Mouse (Mus musculus) C2C12 (cell line): ENCODE measurements around the gene Gpr3. TPM values are rescaled to one million over a fixed set of nuclear protein-coding genes. Genes with fewer than 3 reads are reported as not detected.

ENCODE experiments used
- H3K27me3 ChIP-seq: one replicate; pipeline ENCODE4 v1.6.1; 2011; ENCODE audit not compliant: control insufficient read depth, insufficient read depth, insufficient read length
- H3K36me3 ChIP-seq: one replicate; pipeline ENCODE4 v1.6.1; 2011; ENCODE audit not compliant: control insufficient read depth, insufficient read depth
- H3K4me3 ChIP-seq: one replicate; pipeline ENCODE4 v1.5.1; 2011; ENCODE audit warnings: mild to moderate bottlenecking, control low read depth; ENCODE audit not compliant: poor library complexity, insufficient read depth, severe bottlenecking
- H3K79me2 ChIP-seq: one replicate; pipeline ENCODE4 v1.6.1; 2011; ENCODE audit not compliant: control insufficient read depth, insufficient read depth
- H3K79me3 ChIP-seq: one replicate; pipeline ENCODE4 v1.6.1; 2011; ENCODE audit warnings: low read depth, control low read depth
- H3ac ChIP-seq: one replicate; pipeline ENCODE3; 2011; ENCODE audit warnings: low read depth; ENCODE audit not compliant: control insufficient read depth, insufficient read length
- CEBPB ChIP-seq: IDR thresholded peaks from one replicate; pipeline ENCODE4 v1.6.1; 2011; ENCODE audit warnings: low read depth, mild to moderate bottlenecking, control low read depth, moderate library complexity
- CTCF ChIP-seq: IDR thresholded peaks from one replicate; pipeline ENCODE4 v1.5.1; 2011; ENCODE audit not compliant: control insufficient read depth, insufficient read depth, insufficient read length
- FOSL1 ChIP-seq: IDR thresholded peaks from one replicate; pipeline ENCODE4 v1.8.0; 2011; ENCODE audit warnings: mild to moderate bottlenecking, low read length; ENCODE audit not compliant: poor library complexity, insufficient read depth, severe bottlenecking
- MAX ChIP-seq: IDR thresholded peaks from one replicate; pipeline ENCODE4 v1.6.1; 2011; ENCODE audit warnings: mild to moderate bottlenecking, control low read depth
- MYOD1 ChIP-seq: IDR thresholded peaks from one replicate; pipeline ENCODE4 v1.6.1; 2011; ENCODE audit warnings: low read depth; ENCODE audit not compliant: control insufficient read depth, insufficient read length
- MYOG ChIP-seq: IDR thresholded peaks from one replicate; pipeline ENCODE4 v1.6.1; 2011; ENCODE audit not compliant: control insufficient read depth, insufficient read length; ENCODE audit errors: extremely low read depth
- USF1 ChIP-seq: IDR thresholded peaks from one replicate; pipeline ENCODE4 v1.6.1; 2011; ENCODE audit warnings: low read depth, mild to moderate bottlenecking, control low read depth, moderate library complexity
- polyA plus RNA-seq: library from polyadenylated mRNA; unstranded; fragments of >200 nt; fragmentation: generic; extraction: Trizol; gene quantifications from one replicate; pipeline ENCODE4 v1.2.1, GENCODE M21; 2012; ENCODE audit warnings: missing spikeins

The Gpr3 gene
- polyA plus RNA-seq, 1 experiment = 0.53 TPM

GRCm38 (mm10) chr4:133200343-133200742, 12.0 kb downstream of the Gpr3 start:
- H3K27me3 ChIP-seq = no peaks in the 10 kb centered on the region
- TF ChIP-seq CTCF (no peak), FOSL1 (no peak), MAX (no peak), MYOG (no peak), CEBPB (no peak), MYOD1 (no peak), USF1 (no peak)
- H3K36me3 ChIP-seq = peaks cover 12% of the 10 kb centered on the region
- no peak overlapping the region for H3ac ChIP-seq
- no peak overlapping the region for H3K4me3 ChIP-seq
- H3K79me3 ChIP-seq = no peaks in the 10 kb centered on the region
- H3K79me2 ChIP-seq = no peaks in the 10 kb centered on the region

GRCm38 (mm10) chr4:133199743-133200142, 12.6 kb downstream of the Gpr3 start:
- no peaks in the 10 kb centered on the region for H3K79me3 ChIP-seq
- no peaks in the 10 kb centered on the region for H3K79me2 ChIP-seq
- peaks cover 16% of the 10 kb centered on the region for H3K36me3 ChIP-seq
- no peak overlapping the region for H3K4me3 ChIP-seq
- no peaks in the 10 kb centered on the region for H3K27me3 ChIP-seq
- H3ac ChIP-seq = no peak overlapping the region
- TF ChIP-seq MYOD1 (no peak), FOSL1 (no peak), CTCF (no peak), MAX (no peak), CEBPB (no peak), USF1 (no peak)

DNA sequence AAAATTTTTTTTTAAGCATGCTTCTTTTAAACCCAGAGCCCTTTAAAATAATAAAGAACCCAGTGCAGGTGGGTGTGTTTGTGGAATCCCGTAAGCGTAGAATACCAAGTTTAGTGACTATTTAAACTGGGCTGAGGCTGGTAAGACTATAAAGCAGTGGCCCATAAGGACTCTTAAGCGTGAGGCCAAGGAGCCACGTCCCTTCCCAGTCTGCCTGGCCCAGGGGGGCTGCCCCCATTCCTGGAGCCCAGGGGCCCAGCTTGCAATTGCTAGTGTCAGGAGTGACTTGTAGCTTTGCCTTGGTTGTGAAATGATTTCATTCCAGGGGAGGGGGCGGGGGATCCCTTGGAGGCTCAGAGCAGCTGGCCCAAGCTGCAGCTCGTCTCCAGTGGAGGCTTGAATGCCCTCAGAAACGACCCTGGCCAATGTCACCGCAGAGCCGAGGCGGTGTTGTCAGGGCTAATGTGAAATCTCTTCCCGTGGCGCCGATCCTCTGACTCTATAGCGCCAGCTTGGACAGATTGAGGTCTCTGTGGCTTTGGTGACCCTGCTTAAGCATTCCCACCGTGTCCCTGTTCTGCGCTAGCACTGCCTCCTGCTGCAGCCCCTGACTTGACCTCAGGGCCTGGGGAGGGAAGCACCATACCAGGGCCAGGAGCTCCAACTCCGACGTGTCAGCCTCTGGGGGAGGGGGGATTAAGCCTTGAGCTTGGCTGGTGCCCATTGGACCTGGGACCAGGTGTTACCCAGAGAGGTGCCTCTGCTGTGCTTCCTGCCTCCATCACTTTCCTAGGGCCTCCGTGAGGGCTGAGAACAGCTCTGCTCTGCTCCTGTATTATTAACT, 13.8 kb downstream of the Gpr3 start:
- H3ac ChIP-seq = no peak overlapping the region
- H3K36me3 ChIP-seq = peaks cover 18% of the 10 kb centered on the region
- TF ChIP-seq USF1 (no peak), CEBPB (no peak), MYOD1 (no peak), FOSL1 (no peak), CTCF (no peak), MYOG (no peak), MAX (no peak)
- no peaks in the 10 kb centered on the region for H3K79me2 ChIP-seq
- H3K79me3 ChIP-seq = no peaks in the 10 kb centered on the region
- H3K4me3 ChIP-seq = no peak overlapping the region
- H3K27me3 ChIP-seq = no peaks in the 10 kb centered on the region

DNA sequence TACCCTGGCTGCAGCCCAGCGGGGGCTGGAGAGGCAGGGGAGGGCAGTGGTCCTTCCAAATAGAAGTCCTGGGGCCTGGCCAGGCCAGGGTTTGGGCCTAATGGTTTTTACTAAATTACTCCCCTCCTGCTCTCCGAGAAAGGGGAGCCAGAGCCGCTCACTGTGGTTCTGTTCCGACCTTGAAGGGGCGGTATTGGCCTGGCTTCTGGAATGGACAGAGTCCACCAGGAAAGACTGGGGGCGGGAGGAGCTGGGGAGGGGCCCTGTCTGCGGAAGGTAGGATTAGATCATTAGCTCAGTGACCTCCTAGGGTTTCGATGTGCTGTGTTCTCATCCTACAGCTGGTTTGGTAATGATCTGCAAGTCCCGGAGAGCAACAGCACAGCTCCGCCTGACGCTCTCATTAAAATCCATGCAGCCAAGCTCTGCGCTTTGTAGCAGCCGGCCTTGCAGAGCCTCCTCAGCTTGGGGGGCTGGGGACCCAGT, 14.5 kb downstream of the Gpr3 start:
- Histone ChIP-seq H3K4me3 (no peak overlapping the region), H3K27me3 (no peaks in the 10 kb centered on the region), H3ac (no peak overlapping the region), H3K79me3 (no peaks in the 10 kb centered on the region), H3K36me3 (peaks cover 24% of the 10 kb centered on the region), H3K79me2 (no peaks in the 10 kb centered on the region)
- TF ChIP-seq CTCF (no peak), CEBPB (no peak), MYOD1 (no peak), FOSL1 (no peak), MYOG (no peak), MAX (no peak), USF1 (no peak)

DNA sequence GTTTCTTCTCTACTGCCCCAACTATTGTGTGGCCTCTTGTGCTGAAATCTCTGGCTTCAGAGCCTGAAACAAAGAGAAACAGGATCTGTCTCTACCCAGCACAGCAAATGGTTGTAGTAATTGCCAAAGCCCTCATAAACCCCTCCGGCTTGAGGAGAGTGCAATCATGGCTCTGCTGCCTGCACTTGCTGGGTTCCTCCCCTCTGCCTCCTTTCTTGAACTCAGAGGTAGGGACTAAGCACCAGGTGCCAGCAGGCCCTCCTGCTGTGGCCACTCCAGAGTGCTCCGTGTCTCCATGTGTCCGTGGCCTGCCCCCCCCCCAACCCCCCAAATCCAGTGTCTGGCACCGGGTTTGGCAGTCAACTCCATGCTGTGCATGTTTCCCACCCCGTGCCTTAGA, 15.0 kb downstream of the Gpr3 start:
- H3K4me3 ChIP-seq = no peak overlapping the region
- H3K79me2 ChIP-seq = no peaks in the 10 kb centered on the region
- peaks cover 29% of the 10 kb centered on the region for H3K36me3 ChIP-seq
- TF ChIP-seq MYOD1 (no peak), CTCF (no peak), CEBPB (no peak), MAX (no peak), MYOG (no peak), FOSL1 (no peak), USF1 (no peak)
- H3K79me3 ChIP-seq = no peaks in the 10 kb centered on the region
- no peak overlapping the region for H3ac ChIP-seq
- no peaks in the 10 kb centered on the region for H3K27me3 ChIP-seq
